Mouse (Mus musculus): ENCODE data around the gene Olfr545. TPM values are rescaled to one million over a fixed set of nuclear protein-coding genes. Genes with fewer than 3 reads are reported as not detected.
"Not testable (repeated sequence)": the region's sequence is repeated elsewhere in the genome, so short reads cannot be mapped to it uniquely, and the experiment has no call there.

The Olfr545 gene
- polyA plus RNA-seq, 1 experiment from 2014 or later, result 0.17 TPM

GRCm38 (mm10) chr7:102511927-102512326, 12.6 kb upstream of the Olfr545 start:
- H3K4me2 ChIP-seq (ENCODE audit: low read depth, low read length), result no peak overlapping the region
- ATAC-seq (ENCODE audit: insufficient read depth, low FRiP score), result no peak
- WGBS, result 87% methylated on average over 10 of the region's 10 CpGs

GRCm38 (mm10) chr7:102509726-102510125, 10.4 kb upstream of the Olfr545 start:
- no peaks in the 10 kb centered on the region for H3K36me3 ChIP-seq (ENCODE audit: control insufficient read depth, insufficient read depth, low read length)
- ATAC-seq (ENCODE audit: insufficient read depth, low FRiP score), result no peak
- WGBS, result 79% methylated on average over 7 of the region's 7 CpGs
- no peak overlapping the region for H3K27ac ChIP-seq (ENCODE audit: low read length)
- H3K4me2 ChIP-seq (ENCODE audit: low read depth, low read length), result no peak overlapping the region
- no peaks in the 10 kb centered on the region for H3K4me1 ChIP-seq (ENCODE audit: control insufficient read depth, insufficient read depth, low read length)
- no peaks in the 10 kb centered on the region for H3K9me3 ChIP-seq (replicated peaks; ENCODE audit: control insufficient read depth, low read length)
- H3K4me3 ChIP-seq (replicated peaks; ENCODE audit: low read length), result no peak overlapping the region
- H3K27me3 ChIP-seq (ENCODE audit: control insufficient read depth, insufficient read depth, low read length), result no peaks in the 10 kb centered on the region
- H3K9ac ChIP-seq (ENCODE audit: low read length), result no peak overlapping the region

More at GRCm38 (mm10) chr7:102511927-102512326, 12.6 kb upstream of the Olfr545 start:
- Histone ChIP-seq H3K27me3 (ENCODE audit: control insufficient read depth, insufficient read depth, low read length) (0 out of 2 replicates have a peak, but pooled peaks cover 3% of the 10 kb centered on the region), H3K4me3 (replicated peaks; ENCODE audit: low read length) (no peak overlapping the region), H3K9ac (ENCODE audit: low read length) (no peak overlapping the region), H3K4me1 (ENCODE audit: control insufficient read depth, insufficient read depth, low read length) (no peaks in the 10 kb centered on the region), H3K27ac (ENCODE audit: low read length) (no peak overlapping the region), H3K36me3 (ENCODE audit: control insufficient read depth, insufficient read depth, low read length) (no peaks in the 10 kb centered on the region), H3K9me3 (replicated peaks; ENCODE audit: control insufficient read depth, low read length) (no peaks in the 10 kb centered on the region)

GRCm38 (mm10) chr7:102508666-102509065, 9.3 kb upstream of the Olfr545 start:
- H3K4me1 ChIP-seq (ENCODE audit: control insufficient read depth, insufficient read depth, low read length), result no peaks in the 10 kb centered on the region
- H3K27me3 ChIP-seq (ENCODE audit: control insufficient read depth, insufficient read depth, low read length), result no peaks in the 10 kb centered on the region
- no peak overlapping the region for H3K9ac ChIP-seq (ENCODE audit: low read length)
- ATAC-seq (ENCODE audit: insufficient read depth, low FRiP score), result no peak
- no peaks in the 10 kb centered on the region for H3K9me3 ChIP-seq (replicated peaks; ENCODE audit: control insufficient read depth, low read length)
- WGBS, result 86% methylated on average over 6 of the region's 6 CpGs
- H3K4me3 ChIP-seq (replicated peaks; ENCODE audit: low read length), result no peak overlapping the region
- H3K36me3 ChIP-seq (ENCODE audit: control insufficient read depth, insufficient read depth, low read length), result no peaks in the 10 kb centered on the region
- H3K4me2 ChIP-seq (ENCODE audit: low read depth, low read length), result no peak overlapping the region
- H3K27ac ChIP-seq (ENCODE audit: low read length), result no peak overlapping the region

- Histone ChIP-seq H3K4me1 (ENCODE audit: control insufficient read depth, insufficient read depth, low read length) (no peaks in the 10 kb centered on the region), H3K4me3 (replicated peaks; ENCODE audit: low read length) (no peak overlapping the region), H3K27ac (ENCODE audit: low read length) (no peak overlapping the region), H3K9me3 (replicated peaks; ENCODE audit: control insufficient read depth, low read length) (no peaks in the 10 kb centered on the region), H3K9ac (ENCODE audit: low read length) (no peak overlapping the region), H3K27me3 (ENCODE audit: control insufficient read depth, insufficient read depth, low read length) (no peaks in the 10 kb centered on the region), H3K4me2 (ENCODE audit: low read depth, low read length) (no peak overlapping the region), H3K36me3 (ENCODE audit: control insufficient read depth, insufficient read depth, low read length) (no peaks in the 10 kb centered on the region)
- ATAC-seq (ENCODE audit: insufficient read depth, low FRiP score), result no peak
- 88% methylated on average over 9 of the region's 9 CpGs for WGBS
Measured at GRCm38 (mm10) chr7:102508066-102508465, 8.7 kb upstream of the Olfr545 start.

GRCm38 (mm10) chr7:102506848-102507247, 7.5 kb upstream of the Olfr545 start:
- Histone ChIP-seq H3K9me3 (replicated peaks; ENCODE audit: control insufficient read depth, low read length) (no peaks in the 10 kb centered on the region), H3K27ac (ENCODE audit: low read length) (no peak overlapping the region), H3K36me3 (ENCODE audit: control insufficient read depth, insufficient read depth, low read length) (no peaks in the 10 kb centered on the region), H3K4me3 (replicated peaks; ENCODE audit: low read length) (no peak overlapping the region), H3K9ac (ENCODE audit: low read length) (no peak overlapping the region), H3K4me1 (ENCODE audit: control insufficient read depth, insufficient read depth, low read length) (no peaks in the 10 kb centered on the region), H3K27me3 (ENCODE audit: control insufficient read depth, insufficient read depth, low read length) (no peaks in the 10 kb centered on the region), H3K4me2 (ENCODE audit: low read depth, low read length) (no peak overlapping the region)
- peak; percentile 46; the same call in 1 of the 2 replicates for ATAC-seq (ENCODE audit: insufficient read depth, low FRiP score)
- WGBS, result 38% methylated on average over 3 of the region's 3 CpGs

GRCm38 (mm10) chr7:102501986-102502385, 2.6 kb upstream of the Olfr545 start:
- no peak overlapping the region for H3K9ac ChIP-seq (ENCODE audit: low read length)
- no peak overlapping the region for H3K4me2 ChIP-seq (ENCODE audit: low read depth, low read length)
- no peaks in the 10 kb centered on the region for H3K9me3 ChIP-seq (replicated peaks; ENCODE audit: control insufficient read depth, low read length)
- H3K27me3 ChIP-seq (ENCODE audit: control insufficient read depth, insufficient read depth, low read length), result no peaks in the 10 kb centered on the region
- no peaks in the 10 kb centered on the region for H3K4me1 ChIP-seq (ENCODE audit: control insufficient read depth, insufficient read depth, low read length)
- H3K36me3 ChIP-seq (ENCODE audit: control insufficient read depth, insufficient read depth, low read length), result no peaks in the 10 kb centered on the region
- ATAC-seq (ENCODE audit: insufficient read depth, low FRiP score), result no peak
- H3K27ac ChIP-seq (ENCODE audit: low read length), result no peak overlapping the region
- WGBS, result 78% methylated on average over 5 of the region's 5 CpGs
- no peak overlapping the region for H3K4me3 ChIP-seq (replicated peaks; ENCODE audit: low read length)

- WGBS, result 48% methylated on average over 6 of the region's 7 CpGs
Measured at GRCm38 (mm10) chr7:102494416-102494815, 5.0 kb downstream of the Olfr545 start.

GRCm38 (mm10) chr7:102488161-102488560, 11.2 kb downstream of the Olfr545 start, which contains the start of gene Olfr544:
Gene Olfr544, minus strand, starts transcription at chr7:102488313.
- Histone ChIP-seq H3K27ac (ENCODE audit: low read length) (no peak within 1 kb of the TSS), H3K9ac (ENCODE audit: low read length) (no peak within 1 kb of the TSS), H3K4me2 (ENCODE audit: low read depth, low read length) (no peak within 1 kb of the TSS), H3K36me3 (ENCODE audit: control insufficient read depth, insufficient read depth, low read length) (no peaks in the 10 kb centered on the region), H3K4me3 (replicated peaks; ENCODE audit: low read length) (no peak within 1 kb of the TSS), H3K4me1 (ENCODE audit: control insufficient read depth, insufficient read depth, low read length) (no peaks in the 10 kb centered on the region), H3K9me3 (replicated peaks; ENCODE audit: control insufficient read depth, low read length) (no peaks in the 10 kb centered on the region), H3K27me3 (ENCODE audit: control insufficient read depth, insufficient read depth, low read length) (no peaks in the 10 kb centered on the region)
- 75% methylated on average over 1 of the region's 1 CpGs for WGBS
- ATAC-seq (ENCODE audit: insufficient read depth, low FRiP score), result no peak

More at GRCm38 (mm10) chr7:102494416-102494815, 5.0 kb downstream of the Olfr545 start:
- not testable (repeated sequence) for H3K4me3 ChIP-seq (replicated peaks; ENCODE audit: low read length); H3K9me3 ChIP-seq (replicated peaks; ENCODE audit: control insufficient read depth, low read length); H3K36me3 ChIP-seq (ENCODE audit: control insufficient read depth, insufficient read depth, low read length); H3K9ac ChIP-seq (ENCODE audit: low read length); H3K4me2 ChIP-seq (ENCODE audit: low read depth, low read length); H3K4me1 ChIP-seq (ENCODE audit: control insufficient read depth, insufficient read depth, low read length); H3K27me3 ChIP-seq (ENCODE audit: control insufficient read depth, insufficient read depth, low read length); ATAC-seq (ENCODE audit: insufficient read depth, low FRiP score); H3K27ac ChIP-seq (ENCODE audit: low read length)

- ATAC-seq (ENCODE audit: insufficient read depth, low FRiP score), result no peak
- Histone ChIP-seq H3K4me3 (replicated peaks; ENCODE audit: low read length) (no peak overlapping the region), H3K27me3 (ENCODE audit: control insufficient read depth, insufficient read depth, low read length) (no peaks in the 10 kb centered on the region), H3K36me3 (ENCODE audit: control insufficient read depth, insufficient read depth, low read length) (no peaks in the 10 kb centered on the region), H3K4me2 (ENCODE audit: low read depth, low read length) (no peak overlapping the region), H3K27ac (ENCODE audit: low read length) (no peak overlapping the region), H3K9me3 (replicated peaks; ENCODE audit: control insufficient read depth, low read length) (no peaks in the 10 kb centered on the region), H3K9ac (ENCODE audit: low read length) (no peak overlapping the region), H3K4me1 (ENCODE audit: control insufficient read depth, insufficient read depth, low read length) (no peaks in the 10 kb centered on the region)
- WGBS, result 30% methylated on average over 1 of the region's 1 CpGs
Measured at GRCm38 (mm10) chr7:102486105-102486504, 13.3 kb downstream of the Olfr545 start.

GRCm38 (mm10) chr7:102484766-102485165, 14.6 kb downstream of the Olfr545 start:
- H3K4me1 ChIP-seq (ENCODE audit: control insufficient read depth, insufficient read depth, low read length); H3K9me3 ChIP-seq (replicated peaks; ENCODE audit: control insufficient read depth, low read length); H3K27ac ChIP-seq (ENCODE audit: low read length); H3K4me2 ChIP-seq (ENCODE audit: low read depth, low read length); H3K36me3 ChIP-seq (ENCODE audit: control insufficient read depth, insufficient read depth, low read length); H3K4me3 ChIP-seq (replicated peaks; ENCODE audit: low read length); H3K9ac ChIP-seq (ENCODE audit: low read length); H3K27me3 ChIP-seq (ENCODE audit: control insufficient read depth, insufficient read depth, low read length): not testable (repeated sequence)
- 61% methylated on average over 7 of the region's 8 CpGs for WGBS
- ATAC-seq (ENCODE audit: insufficient read depth, low FRiP score), result peak; percentile 45; the same call in 1 of the 2 replicates

Measured in stomach, embryonic 16.5 days (tissue).